Mouse (Mus musculus) ES-Bruce4 (cell line): ENCODE data around the gene Mn1.

Experiments
- CTCF ChIP-seq: IDR thresholded peaks from one replicate; pipeline ENCODE4 v1.8.1; 2011; ENCODE audit warnings: low read depth, low read length
- EP300 ChIP-seq: IDR thresholded peaks from 2 replicates; pipeline ENCODE4 v1.6.1; 2011; ENCODE audit warnings: low read depth, low read length; ENCODE audit not compliant: insufficient read depth
- POLR2A ChIP-seq: IDR thresholded peaks from one replicate; pipeline ENCODE4 v1.8.1; 2011; ENCODE audit warnings: low read length; ENCODE audit not compliant: insufficient read depth

DNA sequence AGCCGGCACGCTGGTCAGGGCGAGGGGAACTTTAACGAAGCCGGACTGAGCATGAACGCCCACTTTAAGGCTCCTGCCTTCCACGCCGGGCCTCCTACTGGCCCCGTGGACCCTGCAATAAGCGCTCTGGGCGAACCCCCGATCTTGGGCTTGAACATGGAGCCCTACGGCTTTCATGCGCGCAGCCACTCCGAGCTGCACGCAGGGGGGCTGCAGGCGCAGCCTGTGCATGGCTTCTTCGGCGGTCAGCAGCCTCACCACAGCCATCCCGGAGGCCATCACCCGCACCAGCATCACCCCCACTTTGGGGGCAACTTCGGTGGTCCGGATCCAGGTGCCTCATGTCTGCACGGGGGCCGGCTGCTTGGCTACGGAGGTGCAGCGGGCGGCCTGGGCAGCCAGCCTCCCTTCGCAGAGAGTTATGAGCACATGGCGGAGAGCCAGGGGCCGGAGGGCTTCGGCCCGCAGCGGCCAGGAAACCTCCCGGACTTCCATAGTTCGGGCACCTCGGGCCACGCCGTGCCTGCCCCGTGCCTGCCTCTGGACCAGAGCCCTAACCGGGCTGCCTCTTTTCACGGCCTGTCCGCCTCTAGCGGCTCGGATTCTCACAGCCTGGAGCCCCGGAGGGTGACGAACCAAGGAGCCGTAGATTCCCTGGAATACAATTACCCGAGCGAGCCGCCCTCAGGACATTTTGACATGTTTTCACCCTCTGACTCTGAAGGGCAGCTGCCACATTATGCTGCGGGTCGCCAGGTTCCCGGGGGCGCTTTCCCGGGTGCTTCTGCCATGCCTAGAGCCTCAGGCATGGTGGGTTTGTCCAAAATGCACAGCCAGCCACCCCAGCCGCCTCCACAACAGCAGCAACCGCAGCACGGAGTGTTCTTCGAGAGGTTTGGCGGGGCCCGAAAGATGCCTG, 1.3 kb downstream of the Mn1 start:
- no peak for TF ChIP-seq POLR2A
- no peak for TF ChIP-seq CTCF
- no peak for TF ChIP-seq EP300
